Mouse (Mus musculus) bone marrow macrophage, adult 2 months (primary cell): ENCODE data around the gene Prss1.

Source experiments
- CTCF ChIP-seq: IDR thresholded peaks from 2 replicates; pipeline ENCODE4 v1.5.1; 2012; ENCODE audit warnings: low read depth, mild to moderate bottlenecking, low read length, moderate library complexity
- POLR2A ChIP-seq: IDR thresholded peaks from 2 replicates; pipeline ENCODE4 v1.6.1; 2012; ENCODE audit warnings: mild to moderate bottlenecking, low read depth, low read length, borderline replicate concordance

- TF ChIP-seq POLR2A: no peak
- no peak for TF ChIP-seq CTCF
These were observed 46.6 kb downstream of the Prss1 start for GRCm38 (mm10) chr6:41505323-41505722.
